Mouse (Mus musculus) E14TG2a.4 (cell line): ENCODE data around the gene Ndufa9.

ENCODE experiments used
- H3K27me3 ChIP-seq: 2 replicates; pipeline ENCODE4 v1.6.1; 2014; ENCODE audit warnings: low read length, control low read depth; ENCODE audit not compliant: insufficient read depth
- H3K36me3 ChIP-seq: 2 replicates; pipeline ENCODE4 v1.6.1; 2014; ENCODE audit warnings: low read length, control low read depth; ENCODE audit not compliant: insufficient read depth
- H3K4me1 ChIP-seq: replicated peaks from 2 replicates; pipeline ENCODE4 v1.6.1; 2014; ENCODE audit warnings: low read depth, low read length, control low read depth
- H3K4me3 ChIP-seq: replicated peaks from 2 replicates; pipeline ENCODE4 v1.5.1; 2014; ENCODE audit warnings: mild to moderate bottlenecking, low read length
- H3K9me3 ChIP-seq: 2 replicates; pipeline ENCODE4 v1.6.1; 2014; ENCODE audit warnings: low read length, control low read depth
- CTCF ChIP-seq: conservative IDR thresholded peaks from 2 replicates; pipeline ENCODE4 v1.5.1; 2014; ENCODE audit warnings: low read length
- NANOG ChIP-seq: IDR thresholded peaks from 2 replicates; pipeline ENCODE4 v1.6.1; 2014; ENCODE audit warnings: borderline replicate concordance, low read length, mixed read lengths
- POU5F1 ChIP-seq: IDR thresholded peaks from 2 replicates; pipeline ENCODE4 v1.6.1; 2014; ENCODE audit warnings: low read length, borderline replicate concordance

Gene Ndufa9

DNA sequence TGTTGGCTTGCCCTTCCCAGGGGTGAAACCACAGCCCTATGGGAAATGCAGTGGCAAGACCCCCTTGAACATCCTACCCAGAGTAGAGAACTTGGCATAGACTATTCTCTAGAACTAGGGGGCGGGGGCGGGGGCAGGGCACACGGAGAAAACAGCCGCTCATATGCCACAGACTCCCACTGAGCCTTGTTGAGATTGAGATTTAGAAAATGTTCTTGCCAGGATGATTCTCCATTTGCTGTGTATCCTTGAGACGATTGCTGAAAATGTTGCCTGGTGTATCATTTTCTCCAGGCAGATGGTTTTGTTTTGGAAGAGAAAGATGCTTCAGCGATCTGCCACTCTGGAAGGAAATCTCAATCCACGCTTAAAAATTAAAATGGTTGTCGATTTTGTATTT is 40.4 kb downstream of the Ndufa9 start:
- no peaks in the 10 kb centered on the region for H3K9me3 ChIP-seq
- H3K4me3 ChIP-seq = peak overlapping the region; percentile 37
- no peak for TF ChIP-seq CTCF
- TF ChIP-seq POU5F1 = no peak
- no peak for TF ChIP-seq NANOG
- no peaks in the 10 kb centered on the region for H3K36me3 ChIP-seq
- no peaks in the 10 kb centered on the region for H3K27me3 ChIP-seq
- peaks cover 28% of the 10 kb centered on the region for H3K4me1 ChIP-seq

- TF ChIP-seq POU5F1 (no peak), NANOG (no peak), CTCF (no peak)
- Histone ChIP-seq H3K9me3 (no peaks in the 10 kb centered on the region), H3K4me3 (peak overlapping the region; percentile 37), H3K27me3 (no peaks in the 10 kb centered on the region), H3K4me1 (peaks cover 33% of the 10 kb centered on the region), H3K36me3 (no peaks in the 10 kb centered on the region)
These were observed 40.8 kb downstream of the Ndufa9 start for GRCm38 (mm10) chr6:126808134-126808533.

DNA sequence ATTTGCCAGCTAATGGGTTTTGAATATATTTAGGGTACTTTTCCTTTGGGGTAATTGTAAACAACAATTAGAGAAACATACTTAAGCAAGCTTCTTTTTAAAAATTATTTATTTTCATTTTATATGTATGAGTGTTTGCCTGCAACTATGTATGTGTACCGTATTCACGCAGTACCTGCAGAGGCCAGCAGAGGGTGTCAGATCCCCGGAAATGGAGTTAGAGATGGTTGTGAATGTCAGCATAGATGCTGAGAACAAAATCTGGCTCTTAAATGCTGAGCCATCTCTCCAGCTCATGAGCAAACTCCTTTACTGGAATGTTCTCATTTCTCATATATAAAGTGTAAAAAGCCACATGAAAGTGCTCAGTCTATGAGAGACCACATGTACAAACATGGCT is 42.2 kb downstream of the Ndufa9 start:
- Histone ChIP-seq H3K4me1 (peaks cover 41% of the 10 kb centered on the region), H3K36me3 (no peaks in the 10 kb centered on the region), H3K4me3 (no peak overlapping the region), H3K9me3 (no peaks in the 10 kb centered on the region), H3K27me3 (no peaks in the 10 kb centered on the region)
- TF ChIP-seq POU5F1 (no peak), CTCF (peak; percentile 77)

DNA sequence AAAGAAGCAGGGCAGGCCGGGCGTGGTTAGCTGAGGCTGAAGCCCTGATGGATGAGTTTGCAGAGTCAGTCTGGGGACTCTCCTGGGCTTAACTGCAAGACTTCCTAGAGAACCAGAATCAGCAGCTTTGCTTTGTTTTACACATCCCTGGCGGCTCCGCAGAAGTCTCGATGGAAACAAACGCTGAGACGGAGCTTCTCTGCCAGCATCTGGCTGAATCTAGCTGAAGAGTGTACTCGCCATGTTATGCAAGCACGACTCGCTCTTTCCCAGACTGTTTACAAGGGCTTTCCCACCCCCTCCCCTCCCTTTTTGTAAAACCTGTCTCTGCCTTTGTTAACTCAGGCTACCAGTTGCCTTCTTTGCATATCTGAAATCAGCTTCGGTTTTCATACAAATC is 46.0 kb downstream of the Ndufa9 start:
- Histone ChIP-seq H3K27me3 (no peaks in the 10 kb centered on the region), H3K9me3 (peaks cover 5% of the 10 kb centered on the region; the same call in 1 of the 2 replicates), H3K36me3 (no peaks in the 10 kb centered on the region), H3K4me1 (peaks cover 18% of the 10 kb centered on the region), H3K4me3 (no peak overlapping the region)
- TF ChIP-seq NANOG = no peak
- no peak for TF ChIP-seq POU5F1
- TF ChIP-seq CTCF = no peak

- TF ChIP-seq CTCF (no peak), POU5F1 (no peak), NANOG (no peak)
These were observed 54.2 kb downstream of the Ndufa9 start for GRCm38 (mm10) chr6:126794751-126795150.

DNA sequence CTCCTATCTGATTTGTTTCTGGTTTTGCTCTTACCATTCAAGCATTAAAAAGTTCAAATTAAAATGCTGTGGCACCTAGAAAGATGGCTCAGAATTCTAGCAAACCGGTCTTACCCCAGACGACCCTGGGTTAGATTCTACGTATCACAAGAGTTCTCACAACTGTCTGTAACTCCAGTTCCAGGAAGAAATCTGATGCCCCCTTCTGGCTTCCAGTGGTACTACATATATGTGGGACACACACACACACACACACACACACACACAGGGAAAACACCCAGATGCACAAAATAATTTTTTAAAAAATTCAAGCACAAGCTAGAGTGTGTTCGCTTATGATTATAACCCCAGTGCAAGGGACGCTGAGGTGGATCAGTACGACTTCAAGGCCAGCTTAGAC is 55.2 kb downstream of the Ndufa9 start:
- no peak overlapping the region for H3K4me3 ChIP-seq
- H3K36me3 ChIP-seq = no peaks in the 10 kb centered on the region
- TF ChIP-seq CTCF (peak; percentile 46), NANOG (no peak)
- H3K4me1 ChIP-seq = peaks cover 11% of the 10 kb centered on the region
- H3K27me3 ChIP-seq = peaks cover 3% of the 10 kb centered on the region; the same call in 1 of the 2 replicates
- no peaks in the 10 kb centered on the region for H3K9me3 ChIP-seq

More at GRCm38 (mm10) chr6:126794751-126795150, 54.2 kb downstream of the Ndufa9 start:
- H3K27me3 ChIP-seq = peaks cover 3% of the 10 kb centered on the region; the same call in 1 of the 2 replicates
- peaks cover 7% of the 10 kb centered on the region for H3K4me1 ChIP-seq
- peaks cover 4% of the 10 kb centered on the region; the same call in 1 of the 2 replicates for H3K9me3 ChIP-seq
- H3K4me3 ChIP-seq = no peak overlapping the region
- no peaks in the 10 kb centered on the region for H3K36me3 ChIP-seq

DNA sequence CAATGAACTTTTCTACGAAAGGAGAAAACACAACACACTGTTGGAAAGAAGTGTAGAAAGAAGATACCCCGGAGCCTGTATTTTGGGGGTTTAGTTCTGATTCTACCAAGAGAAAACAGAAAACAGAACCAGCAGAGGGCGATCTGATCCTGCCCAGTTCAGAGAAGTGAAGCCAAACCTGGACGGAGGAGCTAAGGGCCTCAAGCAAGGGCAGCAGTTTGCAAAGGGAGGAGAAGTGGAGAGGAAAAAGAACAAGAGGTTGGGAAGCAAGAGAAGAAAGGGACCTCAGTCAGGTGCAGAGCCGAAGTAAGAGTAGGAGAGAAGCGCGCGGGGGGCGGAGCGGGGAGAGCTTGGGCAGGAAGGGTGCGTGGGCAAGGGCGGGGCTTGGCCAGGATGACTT is 57.0 kb downstream of the Ndufa9 start:
- H3K4me3 ChIP-seq = 0 out of 2 replicates have a peak overlapping the region, but pooled peaks have one; percentile 20
- H3K36me3 ChIP-seq = no peaks in the 10 kb centered on the region
- TF ChIP-seq CTCF (peak; percentile 34), NANOG (no peak), POU5F1 (no peak)
- no peaks in the 10 kb centered on the region for H3K9me3 ChIP-seq
- H3K4me1 ChIP-seq = peaks cover 13% of the 10 kb centered on the region
- H3K27me3 ChIP-seq = peaks cover 3% of the 10 kb centered on the region; the same call in 1 of the 2 replicates

- TF ChIP-seq NANOG = no peak
- no peak for TF ChIP-seq CTCF
- H3K27me3 ChIP-seq = peaks cover 3% of the 10 kb centered on the region; the same call in 1 of the 2 replicates
These were observed 57.4 kb downstream of the Ndufa9 start for GRCm38 (mm10) chr6:126791488-126791887.

GRCm38 (mm10) chr6:126788863-126789262 is 60.1 kb downstream of the Ndufa9 start:
- peaks cover 5% of the 10 kb centered on the region; the same call in 1 of the 2 replicates for H3K27me3 ChIP-seq
- no peaks in the 10 kb centered on the region for H3K9me3 ChIP-seq
- no peaks in the 10 kb centered on the region for H3K36me3 ChIP-seq
- H3K4me3 ChIP-seq = no peak overlapping the region
- H3K4me1 ChIP-seq = peaks cover 6% of the 10 kb centered on the region
- no peak for TF ChIP-seq POU5F1

More at GRCm38 (mm10) chr6:126791488-126791887, 57.4 kb downstream of the Ndufa9 start:
- H3K36me3 ChIP-seq = no peaks in the 10 kb centered on the region
- no peak overlapping the region for H3K4me3 ChIP-seq
- no peaks in the 10 kb centered on the region for H3K9me3 ChIP-seq
- peaks cover 13% of the 10 kb centered on the region for H3K4me1 ChIP-seq
